Comparison of ENCODE assay signal across 12 mouse cellular contexts in the genomic region with DNA sequence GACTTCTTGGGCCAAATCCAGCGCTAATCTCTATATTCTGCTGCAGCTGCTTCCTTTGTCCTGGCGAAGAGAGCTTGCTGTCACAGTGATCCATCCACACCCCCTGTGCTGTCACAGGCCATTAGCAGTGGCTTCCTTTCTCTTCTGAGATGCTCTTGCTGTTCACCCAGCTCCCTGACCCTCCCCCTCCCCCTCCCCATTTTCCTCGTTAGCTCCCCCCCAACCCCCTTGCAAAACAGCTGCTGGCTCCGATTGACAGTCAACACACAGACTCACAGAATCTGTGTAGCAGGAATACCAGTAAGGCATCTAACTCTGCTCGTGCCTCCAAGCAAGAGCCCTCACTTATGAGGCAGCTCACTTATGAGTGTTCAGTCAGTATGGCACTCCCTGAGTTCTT. TPM values are rescaled to one million over a fixed set of nuclear protein-coding genes. Genes with fewer than 3 reads are reported as not detected.
DNase-seq lines count a peak whose midpoint lies in the region; ATAC-seq and TF ChIP-seq lines count a peak whose summit lies in the region.
"Had no signal": no experiment of that assay in that cellular context is flagged by ENCODE, and none has a peak within 500 bp of the region (broad histone marks: within the 10 kb centered on the region; RNA-seq: fewer than 3 reads in every experiment).

No protein-coding gene starts in this region.

- no peaks in the 10 kb centered on the region for H3K36me3 ChIP-seq in liver, embryonic 14.5 days (replicated peaks; ENCODE audit: control insufficient read depth, insufficient read depth, low read depth)
- no peaks in the 10 kb centered on the region for H3K36me3 ChIP-seq in liver, embryonic 12.5 days
- 0 out of 2 replicates have a peak, but pooled peaks cover 3% of the 10 kb centered on the region for H3K36me3 ChIP-seq in forebrain, embryonic 14.5 days (ENCODE audit: control insufficient read depth, insufficient read depth, low read length)
- no peaks in the 10 kb centered on the region for H3K36me3 ChIP-seq in midbrain, embryonic 11.5 days (ENCODE audit: control insufficient read depth, insufficient read depth, low read length)
- H3K36me3 ChIP-seq: embryonic facial prominence, embryonic 13.5 days had no signal

- no peak overlapping the region for H3K9ac ChIP-seq in liver, embryonic 14.5 days (replicated peaks)
- no peak overlapping the region for H3K9ac ChIP-seq in liver, embryonic 12.5 days
- H3K9ac ChIP-seq in forebrain, embryonic 14.5 days (ENCODE audit: low read length): peak overlapping the region; percentile 41; the same call in 1 of the 2 replicates
- H3K9ac ChIP-seq in midbrain, embryonic 11.5 days (ENCODE audit: low read length): peak overlapping the region; percentile 6
- H3K9ac ChIP-seq: embryonic facial prominence, embryonic 13.5 days had no signal

- 0 out of 2 replicates have a peak overlapping the region, but pooled peaks have one; percentile 4 for H3K4me2 ChIP-seq in liver, embryonic 14.5 days (ENCODE audit: low read depth)
- H3K4me2 ChIP-seq in liver, embryonic 12.5 days: no peak overlapping the region
- peak overlapping the region; percentile 31 for H3K4me2 ChIP-seq in forebrain, embryonic 14.5 days (ENCODE audit: low read length)
- H3K4me2 ChIP-seq in midbrain, embryonic 11.5 days: peak overlapping the region; percentile 20
- H3K4me2 ChIP-seq: embryonic facial prominence, embryonic 13.5 days had no signal

- WGBS in liver, embryonic 14.5 days (ENCODE audit: insufficient replicate concordance): 35% methylated on average over 5 of the region's 5 CpGs
- WGBS in liver, embryonic 12.5 days (ENCODE audit: insufficient replicate concordance): 28% methylated on average over 5 of the region's 5 CpGs
- 13% methylated on average over 5 of the region's 5 CpGs for WGBS in forebrain, embryonic 14.5 days
- 16% methylated on average over 5 of the region's 5 CpGs for WGBS in midbrain, embryonic 11.5 days

- no peak overlapping the region for H3K27ac ChIP-seq in liver, embryonic 14.5 days
- no peak overlapping the region for H3K27ac ChIP-seq in liver, embryonic 12.5 days
- peak overlapping the region; percentile 75 for H3K27ac ChIP-seq in forebrain, embryonic 14.5 days (ENCODE audit: low read depth, low read length)
- peak overlapping the region; percentile 62 for H3K27ac ChIP-seq in midbrain, embryonic 11.5 days (ENCODE audit: low read depth, low read length)
- H3K27ac ChIP-seq: embryonic facial prominence, embryonic 13.5 days; gastrocnemius, adult 2 months had no signal

- no peak for ATAC-seq in liver, embryonic 14.5 days (ENCODE audit: insufficient read depth)
- no peak for ATAC-seq in liver, embryonic 12.5 days
- peak; percentile 53 for ATAC-seq in forebrain, embryonic 14.5 days
- peak; percentile 61 for ATAC-seq in midbrain, embryonic 11.5 days (ENCODE audit: low FRiP score)

- H3K4me3 ChIP-seq in liver, embryonic 14.5 days (ENCODE audit: insufficient read depth in 1 of 2, low read depth in 2 of 2, low read length in 2 of 2): no peak overlapping the region
- no peak overlapping the region for H3K4me3 ChIP-seq in liver, embryonic 12.5 days
- no peak overlapping the region for H3K4me3 ChIP-seq in forebrain, embryonic 14.5 days (ENCODE audit: low read depth, low read length)
- H3K4me3 ChIP-seq in midbrain, embryonic 11.5 days (ENCODE audit: low read depth, low read length): no peak overlapping the region
- H3K4me3 ChIP-seq: embryonic facial prominence, embryonic 13.5 days; gastrocnemius, adult 2 months had no signal

- no peak for DNase-seq in liver, embryonic 14.5 days (ENCODE audit: low read depth in 3 of 3, low spot score in 3 of 3)
- DNase-seq in forebrain, embryonic 14.5 days (ENCODE audit: low spot score): peak; percentile 82
- DNase-seq in midbrain, embryonic 11.5 days (ENCODE audit: low spot score, missing footprints): peak; percentile 93
- DNase-seq in retina, embryonic 14.5 days (ENCODE audit: low spot score): peak; percentile 62
- no peak for DNase-seq in cerebellum, adult 9-10 months
- DNase-seq in T-cell, adult 2 months (ENCODE audit: low spot score): no peak
- DNase-seq in gastrocnemius, adult 8-10 months (ENCODE audit: low spot score in 2 of 2): no peak
- DNase-seq: gastrocnemius, adult 2 months; kidney, postnatal 36 days; lung, adult 2 months had no signal

- H3K27me3 ChIP-seq in liver, embryonic 14.5 days (ENCODE audit: control insufficient read depth, insufficient read depth, low read length): peaks cover 4% of the 10 kb centered on the region; the same call in 1 of the 2 replicates
- H3K27me3 ChIP-seq in liver, embryonic 12.5 days (replicated peaks): peaks cover 34% of the 10 kb centered on the region
- no peaks in the 10 kb centered on the region for H3K27me3 ChIP-seq in forebrain, embryonic 14.5 days (replicated peaks; ENCODE audit: control insufficient read depth, insufficient read depth, low read length)
- H3K27me3 ChIP-seq in midbrain, embryonic 11.5 days (ENCODE audit: control insufficient read depth, insufficient read depth, low read length): no peaks in the 10 kb centered on the region; the same call in 1 of the 2 replicates

- H3K9me3 ChIP-seq in liver, embryonic 14.5 days (ENCODE audit: control insufficient read depth, low read length): no peaks in the 10 kb centered on the region
- no peaks in the 10 kb centered on the region for H3K9me3 ChIP-seq in liver, embryonic 12.5 days (replicated peaks)
- H3K9me3 ChIP-seq in forebrain, embryonic 14.5 days (replicated peaks; ENCODE audit: control insufficient read depth, low read length): no peaks in the 10 kb centered on the region
- no peaks in the 10 kb centered on the region for H3K9me3 ChIP-seq in midbrain, embryonic 11.5 days (ENCODE audit: control insufficient read depth, low read length)
- H3K9me3 ChIP-seq: embryonic facial prominence, embryonic 13.5 days had no signal

- no peak for TF ChIP-seq EP300 in liver, embryonic 14.5 days (IDR thresholded peaks at IDR 0.05; ENCODE audit: low read depth)

- no peak for TF ChIP-seq CTCF in liver, embryonic 14.5 days (IDR thresholded peaks at IDR 0.05; ENCODE audit: low read depth)

- H3K4me1 ChIP-seq in liver, embryonic 14.5 days (replicated peaks; ENCODE audit: control insufficient read depth in 2 of 2, insufficient read depth in 2 of 2, low read length in 1 of 2): peaks cover 0 to 21% of the 10 kb centered on the region in 2 experiments; a peak in 3 of 4 replicates
- H3K4me1 ChIP-seq in liver, embryonic 12.5 days: peaks cover 38% of the 10 kb centered on the region
- peaks cover 18% of the 10 kb centered on the region for H3K4me1 ChIP-seq in forebrain, embryonic 14.5 days (ENCODE audit: control insufficient read depth, insufficient read depth, low read length)
- peaks cover 18% of the 10 kb centered on the region for H3K4me1 ChIP-seq in midbrain, embryonic 11.5 days (ENCODE audit: control insufficient read depth, insufficient read depth, low read length)

RNA-seq across cellular contexts. Expression of gene Tmem169, which starts 2.7 kb away (rescaled TPM):
- 0.39 and 0.50 TPM in 2 replicates for polyA plus RNA-seq in liver, embryonic 14.5 days (2012; rRNA removed)
- 0.67 and 0.81 TPM in 2 replicates for polyA plus RNA-seq in liver, embryonic 14.5 days (2014; fragmentation: Nextera tagmentation; extraction: Ambion mirVana)
- polyA plus RNA-seq in liver, embryonic 12.5 days (2016; fragmentation: Nextera tagmentation; extraction: Ambion mirVana): 0.49 and 0.62 TPM in 2 replicates
- polyA plus RNA-seq in forebrain, embryonic 14.5 days (2014; fragmentation: Nextera tagmentation; extraction: Ambion mirVana): 23.2 and 28.8 TPM in 2 replicates
- polyA plus RNA-seq in midbrain, embryonic 11.5 days (2014; fragmentation: Nextera tagmentation; extraction: Ambion mirVana): 14.2 and 14.4 TPM in 2 replicates
- total RNA-seq in gastrocnemius, adult 8-10 months (2022): not detected
- total RNA-seq: gastrocnemius, adult 2 months had no signal

RNA-seq across cellular contexts. Expression of gene Pecr, which starts 2.8 kb away (rescaled TPM):
- 17.7 and 23.1 TPM in 2 replicates for polyA plus RNA-seq in liver, embryonic 14.5 days (2012; rRNA removed)
- 40.2 and 48.1 TPM in 2 replicates for polyA plus RNA-seq in liver, embryonic 14.5 days (2014; fragmentation: Nextera tagmentation; extraction: Ambion mirVana)
- polyA plus RNA-seq in liver, embryonic 12.5 days (2016; fragmentation: Nextera tagmentation; extraction: Ambion mirVana): 33.7 and 34.4 TPM in 2 replicates
- 8.4 and 10.3 TPM in 2 replicates for polyA plus RNA-seq in forebrain, embryonic 14.5 days (2014; fragmentation: Nextera tagmentation; extraction: Ambion mirVana)
- polyA plus RNA-seq in midbrain, embryonic 11.5 days (2014; fragmentation: Nextera tagmentation; extraction: Ambion mirVana): 14.5 and 14.7 TPM in 2 replicates
- 10 to 100 TPM; 14.3 to 17.5 (median 15.7) TPM for total RNA-seq in gastrocnemius, adult 8-10 months (2022)

RNA-seq across cellular contexts. Expression of gene Xrcc5, which starts 20.3 kb away (rescaled TPM):
- polyA plus RNA-seq in liver, embryonic 14.5 days (2012; rRNA removed): 4.7 and 8.9 TPM in 2 replicates
- polyA plus RNA-seq in liver, embryonic 14.5 days (2014; fragmentation: Nextera tagmentation; extraction: Ambion mirVana): 17.6 and 18.1 TPM in 2 replicates
- polyA plus RNA-seq in liver, embryonic 12.5 days (2016; fragmentation: Nextera tagmentation; extraction: Ambion mirVana): 25.7 and 27.9 TPM in 2 replicates
- polyA plus RNA-seq in forebrain, embryonic 14.5 days (2014; fragmentation: Nextera tagmentation; extraction: Ambion mirVana): 29.7 and 33.4 TPM in 2 replicates
- 52.3 and 57.7 TPM in 2 replicates for polyA plus RNA-seq in midbrain, embryonic 11.5 days (2014; fragmentation: Nextera tagmentation; extraction: Ambion mirVana)
- 10 to 100 TPM; 22.7 to 30.0 (median 26.5) TPM for total RNA-seq in gastrocnemius, adult 8-10 months (2022)

Comparison
In these comparisons a context has a peak if more than half of its experiments do, and no peak if none do; other contexts are left out.
1. ATAC-seq: peak in forebrain, embryonic 14.5 days (single experiment) and midbrain, embryonic 11.5 days (single experiment); none in liver, embryonic 14.5 days (single experiment) and liver, embryonic 12.5 days (single experiment).
2. DNase-seq: peak in forebrain, embryonic 14.5 days (single experiment), midbrain, embryonic 11.5 days (single experiment) and retina, embryonic 14.5 days (single experiment); none in liver, embryonic 14.5 days (0 of 3), cerebellum, adult 9-10 months (single experiment), T-cell, adult 2 months (single experiment) and gastrocnemius, adult 8-10 months (0 of 2).
3. H3K27ac ChIP-seq: peak in forebrain, embryonic 14.5 days (single experiment) and midbrain, embryonic 11.5 days (single experiment); none in liver, embryonic 14.5 days (single experiment) and liver, embryonic 12.5 days (single experiment).
4. H3K9ac ChIP-seq: peak in forebrain, embryonic 14.5 days (single experiment) and midbrain, embryonic 11.5 days (single experiment); none in liver, embryonic 14.5 days (single experiment) and liver, embryonic 12.5 days (single experiment).